Mouse (Mus musculus): Measurements from ENCODE around the gene Tmbim1. TPM values are rescaled to one million over a fixed set of nuclear protein-coding genes. Genes with fewer than 3 reads are reported as not detected.
A peak's percentile ranks its signal among the peaks of the same experiment; 100 is the strongest.

Gene Tmbim1
- total and polyA plus RNA-seq, 3 experiments = 26.6 to 35.1 (median 32.4) TPM

DNA sequence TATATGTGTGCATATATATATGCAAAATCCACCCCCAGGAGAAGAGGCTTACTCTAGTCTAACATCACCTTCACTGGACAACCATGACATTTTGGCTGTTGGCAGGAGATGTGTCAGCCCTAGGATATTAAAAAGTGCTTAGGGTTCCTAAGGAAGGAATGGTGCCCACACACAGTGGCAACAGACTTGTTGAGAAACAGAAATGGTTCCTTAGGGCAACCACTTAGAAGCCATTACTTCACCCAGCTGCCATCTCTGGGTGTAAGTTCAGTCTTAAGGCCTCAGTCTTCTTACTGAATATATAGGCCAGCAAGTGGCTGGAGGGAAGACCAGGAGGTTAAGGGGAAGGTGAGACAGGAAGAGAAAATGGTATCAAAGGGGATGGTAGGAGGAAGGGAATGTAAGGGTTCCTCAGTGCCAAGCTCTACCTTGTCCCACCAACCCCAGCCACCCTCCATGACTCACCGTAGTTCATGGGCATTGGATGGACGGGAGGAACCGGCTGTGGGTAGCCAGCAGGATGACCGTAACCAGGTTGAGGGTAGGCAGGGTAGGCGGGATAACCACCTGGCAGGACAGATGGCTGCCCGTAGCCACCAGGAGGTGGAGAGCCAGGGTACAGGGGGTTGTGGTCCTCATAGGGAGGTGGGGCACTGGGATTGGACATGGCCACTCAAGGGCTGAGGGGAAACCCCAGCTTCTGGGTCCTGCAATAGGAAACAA, 10.5 kb downstream of the Tmbim1 start:
- in situ Hi-C loops (cut with MboI; ENCODE audit: low pct_ligation_motif_present, low pct_unique_long_range_greater_than_20kb, low sequenced_read_pairs) = no loop called here
- no peak overlapping the region for H3K4me2 ChIP-seq (ENCODE audit: insufficient read depth, low read depth, poor library complexity, severe bottlenecking)
- H3K4me3 ChIP-seq (replicated peaks in 1 of 3; ENCODE audit: low read depth in 2 of 3, low read length in 2 of 3, poor library complexity in 1 of 3) = peak overlapping the region in 1 of 3 experiments; percentile 25
- TF ChIP-seq EP300 (IDR thresholded peaks at IDR 0.05; ENCODE audit: low read length) (no peak), RAD21 (IDR thresholded peaks at IDR 0.05; ENCODE audit: low read depth, low read length) (no peak), MYC (IDR thresholded peaks at IDR 0.05; ENCODE audit: low read depth, low read length) (no peak), PAX5 (IDR thresholded peaks at IDR 0.05; ENCODE audit: low read length) (no peak), MEF2A (IDR thresholded peaks at IDR 0.05; ENCODE audit: borderline replicate concordance, low read depth, low read length) (no peak), NRF1 (IDR thresholded peaks at IDR 0.05; ENCODE audit: low read depth, low read length) (no peak)
- H3K9ac ChIP-seq (ENCODE audit: insufficient read depth, low read depth) = no peak overlapping the region
- H3K4me1 ChIP-seq (ENCODE audit: control insufficient read depth in 1 of 2, insufficient read depth in 2 of 2) = peaks cover 26 to 73% of the 10 kb centered on the region in 2 experiments
- H3K27me3 ChIP-seq (replicated peaks) = no peaks in the 10 kb centered on the region
- no peak for DNase-seq (ENCODE audit: extremely low read depth)
- dilution Hi-C loops (cut with MboI; ENCODE audit: extremely low pct_ligation_motif_present, extremely low pct_unique_long_range_greater_than_20kb, low sequenced_read_pairs) = no loop called here
- H3K79me2 ChIP-seq (replicated peaks; ENCODE audit: control insufficient read depth, extremely low read depth, insufficient read depth, poor library complexity, severe bottlenecking) = peaks cover 27% of the 10 kb centered on the region
- peak overlapping the region; percentile 86 for H3K27ac ChIP-seq (ENCODE audit: insufficient read depth, low read depth)
- peaks cover 42 to 93% of the 10 kb centered on the region in 2 experiments for H3K36me3 ChIP-seq (replicated peaks in 1 of 2; ENCODE audit: control insufficient read depth in 1 of 2, insufficient read depth in 1 of 2, low read length in 1 of 2)
- no peaks in the 10 kb centered on the region for H3K9me3 ChIP-seq (replicated peaks; ENCODE audit: low read length)

DNA sequence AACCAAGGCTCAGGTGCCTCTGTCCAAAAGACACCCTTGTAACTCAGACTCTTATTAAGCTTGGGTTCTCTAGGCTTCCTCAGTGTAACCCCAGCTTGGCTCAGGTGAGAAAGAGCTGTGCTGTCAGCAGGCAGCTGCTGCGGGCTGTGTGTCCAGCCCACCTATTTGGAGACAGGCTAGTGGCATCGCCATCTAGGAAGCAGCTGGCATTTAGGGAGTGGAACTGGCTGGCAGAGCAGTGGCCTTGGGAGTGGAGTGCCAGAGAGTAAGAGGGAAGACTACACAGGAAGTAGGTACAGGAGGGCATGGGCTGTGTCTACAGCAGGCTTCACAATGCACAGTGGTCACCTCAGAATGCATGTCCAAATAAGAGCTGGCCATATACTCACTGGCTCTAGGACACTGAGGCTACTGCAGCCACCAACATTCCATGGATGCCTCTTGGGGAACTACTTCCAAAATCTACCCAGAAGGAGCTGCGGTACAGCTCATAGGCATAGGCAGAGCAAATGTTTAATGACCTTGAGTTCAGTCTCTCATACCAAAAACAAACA, 11.3 kb downstream of the Tmbim1 start:
- in situ Hi-C loops (cut with MboI; ENCODE audit: low pct_ligation_motif_present, low pct_unique_long_range_greater_than_20kb, low sequenced_read_pairs) (no loop called here), dilution Hi-C loops (cut with MboI; ENCODE audit: extremely low pct_ligation_motif_present, extremely low pct_unique_long_range_greater_than_20kb, low sequenced_read_pairs) (no loop called here)
- peaks cover 49 to 94% of the 10 kb centered on the region in 2 experiments for H3K36me3 ChIP-seq (replicated peaks in 1 of 2; ENCODE audit: control insufficient read depth in 1 of 2, insufficient read depth in 1 of 2, low read length in 1 of 2)
- no peak overlapping the region for H3K9ac ChIP-seq (ENCODE audit: insufficient read depth, low read depth)
- H3K9me3 ChIP-seq (replicated peaks; ENCODE audit: low read length) = no peaks in the 10 kb centered on the region
- H3K27ac ChIP-seq (ENCODE audit: insufficient read depth, low read depth) = peak overlapping the region; percentile 28; the same call in 1 of the 2 replicates
- no peaks in the 10 kb centered on the region for H3K27me3 ChIP-seq (replicated peaks)
- peaks cover 26 to 73% of the 10 kb centered on the region in 2 experiments for H3K4me1 ChIP-seq (ENCODE audit: control insufficient read depth in 1 of 2, insufficient read depth in 2 of 2)
- DNase-seq (ENCODE audit: extremely low read depth) = no peak
- no peak for TF ChIP-seq JUND (conservative IDR thresholded peaks at IDR 0.05; ENCODE audit: low read depth, low read length)
- no peak for TF ChIP-seq RCOR1 (conservative IDR thresholded peaks at IDR 0.05; ENCODE audit: low read depth, low read length)
- no peak for TF ChIP-seq ZNF384 (IDR thresholded peaks at IDR 0.05; ENCODE audit: low read depth, low read length)
- TF ChIP-seq PAX5 (IDR thresholded peaks at IDR 0.05; ENCODE audit: low read length) = no peak
- TF ChIP-seq MYC (IDR thresholded peaks at IDR 0.05; ENCODE audit: low read depth, low read length) = no peak
- no peak for TF ChIP-seq UBTF (IDR thresholded peaks at IDR 0.05; ENCODE audit: low read depth, low read length)
- no peak for TF ChIP-seq ETS1 (conservative IDR thresholded peaks at IDR 0.05; ENCODE audit: low read depth, low read length)
- no peak for TF ChIP-seq POLR2A (IDR thresholded peaks at IDR 0.05; ENCODE audit: low read depth, low read length)
- no peak for TF ChIP-seq BHLHE40 (IDR thresholded peaks at IDR 0.05; ENCODE audit: low read depth, low read length)
- TF ChIP-seq TCF12 (IDR thresholded peaks at IDR 0.05; ENCODE audit: low read depth, low read length) = no peak
- TF ChIP-seq E2F4 (IDR thresholded peaks at IDR 0.05; ENCODE audit: insufficient replicate concordance, low read depth, low read length) = no peak
- TF ChIP-seq ZMIZ1 (IDR thresholded peaks at IDR 0.05; ENCODE audit: low read depth, low read length) = no peak
- no peak for TF ChIP-seq TBP (conservative IDR thresholded peaks at IDR 0.05; ENCODE audit: low read depth, low read length)
- H3K4me3 ChIP-seq (replicated peaks in 1 of 3; ENCODE audit: low read depth in 2 of 3, low read length in 2 of 3, poor library complexity in 1 of 3) = no peak overlapping the region
- peaks cover 26% of the 10 kb centered on the region for H3K79me2 ChIP-seq (replicated peaks; ENCODE audit: control insufficient read depth, extremely low read depth, insufficient read depth, poor library complexity, severe bottlenecking)
- no peak overlapping the region for H3K4me2 ChIP-seq (ENCODE audit: insufficient read depth, low read depth, poor library complexity, severe bottlenecking)
